Mouse (Mus musculus): ENCODE measurements around the gene Trim71.

Trim71 gene

DNA sequence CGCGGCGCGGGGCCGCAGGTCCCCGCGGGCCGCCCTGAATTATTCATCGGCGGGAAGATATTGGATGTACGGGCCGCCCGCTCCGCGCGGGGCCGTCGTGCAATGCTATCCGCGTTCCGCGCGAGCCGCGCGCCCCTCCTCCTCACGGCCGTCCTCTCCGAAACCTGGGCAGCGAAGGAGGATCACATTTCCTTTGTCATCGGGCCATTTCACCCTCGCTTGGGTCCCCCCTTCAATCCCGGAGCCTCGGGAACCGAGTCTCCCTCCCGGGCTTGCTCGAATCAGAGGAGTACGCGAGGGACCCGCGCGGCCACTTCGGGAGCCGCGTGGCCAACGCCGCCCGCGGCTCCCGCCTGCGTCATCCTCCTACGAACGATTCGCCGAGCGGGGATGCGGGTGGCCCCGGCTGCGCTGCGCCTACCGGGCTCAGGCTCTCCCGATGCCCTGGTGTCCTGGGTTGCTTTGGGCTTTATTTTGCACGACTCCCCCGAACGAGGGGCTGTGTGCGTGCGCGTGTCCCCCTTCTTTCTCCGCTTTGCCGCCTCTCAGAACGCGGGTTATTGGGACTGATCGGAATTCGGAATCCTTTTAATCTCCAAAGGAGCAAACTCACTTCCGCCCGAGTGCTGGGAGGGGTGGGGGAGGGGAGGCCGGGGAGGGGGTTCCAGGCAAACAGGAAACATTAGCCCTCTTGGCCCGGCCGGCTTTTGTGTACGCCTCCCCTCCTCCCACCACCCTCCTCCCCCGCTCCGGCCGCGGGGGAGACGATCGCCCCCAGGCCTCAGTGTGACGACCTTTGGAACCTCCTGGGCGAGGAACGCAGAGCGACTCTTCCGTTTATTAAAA is at the start of gene Trim71:
Trim71 (minus strand) TSS at position 609 of the 846 bp plus-strand sequence.
- DNase-seq (ENCODE audit: low spot score in 2 of 2) = no peak

DNA sequence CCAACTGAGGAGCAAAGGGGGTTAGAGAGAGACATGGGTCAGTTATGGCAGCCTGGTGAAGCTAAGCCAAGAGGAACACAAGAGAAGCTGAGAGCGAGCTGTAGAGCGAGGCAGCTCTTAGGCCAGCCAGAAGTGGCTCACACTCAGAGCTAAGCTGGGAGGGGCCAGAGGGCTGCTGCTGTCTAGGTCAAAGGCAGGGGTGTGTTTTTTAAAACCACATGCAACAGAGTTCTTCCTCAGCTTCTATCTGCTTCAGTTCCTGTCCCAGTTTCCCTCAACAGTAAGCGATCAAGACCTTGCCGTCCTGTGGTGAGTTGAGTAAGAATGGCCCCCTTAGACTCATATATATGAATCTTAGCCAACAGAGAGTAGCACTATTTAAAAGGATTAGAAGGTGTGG is 48.9 kb upstream of the Trim71 start:
- DNase-seq (ENCODE audit: low spot score in 2 of 2) = no peak

DNA sequence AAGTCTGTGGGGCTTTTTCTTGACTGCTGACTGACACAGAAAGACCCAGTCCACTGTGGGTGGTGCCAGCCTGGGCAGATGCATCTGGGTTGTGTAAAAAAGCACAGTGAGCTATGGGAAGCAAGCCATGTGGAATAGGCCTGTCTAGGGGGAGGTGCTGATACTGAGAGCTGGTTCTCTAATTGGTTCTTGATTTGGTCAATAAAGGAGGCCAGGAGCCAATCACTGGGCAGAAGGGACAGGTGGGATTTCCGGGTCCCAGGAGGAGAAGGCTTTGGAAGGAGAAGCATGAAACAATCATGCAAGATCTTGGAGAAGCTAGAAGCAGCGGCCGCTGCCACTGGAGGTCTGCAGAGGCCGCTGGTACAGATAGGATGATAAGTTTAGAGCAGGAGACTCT is 48.4 kb upstream of the Trim71 start:
- no peak for DNase-seq (ENCODE audit: low spot score in 2 of 2)

DNA sequence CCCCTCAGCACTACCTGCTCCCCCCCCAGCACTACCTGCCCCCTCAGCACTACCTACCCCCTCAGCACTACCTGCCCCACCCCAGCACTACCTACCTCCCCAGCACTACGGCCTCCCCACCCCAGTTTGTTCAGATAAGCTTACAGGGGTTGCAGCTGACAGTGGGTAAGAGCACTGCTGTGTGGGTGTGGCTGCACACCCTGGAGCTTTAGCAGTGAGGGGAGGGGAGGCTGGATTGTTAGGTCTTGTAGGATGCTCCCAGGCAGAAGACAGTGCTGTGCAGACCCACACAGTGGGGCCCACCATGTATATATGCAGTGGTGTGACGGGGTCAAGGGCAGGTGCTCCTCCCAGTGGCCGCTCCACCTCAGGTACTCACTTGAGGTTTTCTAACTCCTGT is 46.1 kb upstream of the Trim71 start:
- DNase-seq (ENCODE audit: low spot score in 2 of 2) = no peak

DNA sequence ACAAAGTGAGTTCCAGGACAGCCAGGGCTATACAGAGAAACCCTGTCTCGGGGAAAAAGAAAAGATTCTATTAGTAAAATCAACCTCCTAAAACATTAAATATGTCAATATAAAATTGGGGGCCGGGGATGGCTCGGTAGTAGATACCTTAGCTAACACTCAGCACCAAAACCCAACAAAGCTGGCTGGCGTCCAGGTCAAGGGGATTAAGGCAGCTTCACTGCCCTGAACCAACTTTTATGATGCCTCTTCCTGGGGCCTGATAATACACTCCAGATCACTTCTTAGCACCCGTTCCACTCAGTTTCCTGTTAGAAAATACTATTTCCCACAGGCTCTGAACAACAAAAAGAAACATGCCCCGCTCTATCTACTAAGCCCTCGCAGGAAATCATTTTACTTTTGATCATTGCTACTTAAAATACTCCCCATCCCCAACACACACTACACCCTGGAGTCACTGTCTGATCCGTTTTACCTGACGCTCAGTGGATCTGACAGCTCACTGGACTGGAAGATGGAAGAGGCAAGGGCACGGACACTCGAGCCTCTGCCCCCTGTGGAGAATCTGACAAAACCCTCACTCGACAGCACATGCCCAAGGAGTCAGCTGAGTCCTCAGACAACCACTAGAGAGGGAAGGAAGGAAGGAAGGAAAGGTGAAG is 39.8 kb upstream of the Trim71 start:
- no peak for DNase-seq (ENCODE audit: low spot score in 2 of 2)

DNA sequence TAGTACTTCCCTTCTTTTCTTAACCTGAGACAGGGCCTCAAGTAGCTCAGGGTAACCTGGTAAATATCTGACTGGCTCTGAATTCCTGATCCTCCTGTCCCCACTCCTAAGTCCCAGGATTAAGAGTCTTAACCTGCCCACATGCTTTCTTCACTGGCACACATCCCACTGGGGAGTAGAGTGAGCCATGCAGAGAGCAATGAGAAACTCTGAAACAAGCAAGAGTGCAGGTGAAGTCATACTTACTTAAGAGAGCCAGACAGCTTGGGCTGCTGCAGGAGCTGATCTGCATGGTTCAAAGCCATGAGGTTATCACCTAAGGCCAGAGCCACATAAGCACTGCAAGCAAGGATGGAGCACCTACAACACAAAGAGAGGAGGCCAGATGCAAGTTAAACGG is 36.9 kb upstream of the Trim71 start:
- no peak for DNase-seq (ENCODE audit: low spot score in 2 of 2)

DNA sequence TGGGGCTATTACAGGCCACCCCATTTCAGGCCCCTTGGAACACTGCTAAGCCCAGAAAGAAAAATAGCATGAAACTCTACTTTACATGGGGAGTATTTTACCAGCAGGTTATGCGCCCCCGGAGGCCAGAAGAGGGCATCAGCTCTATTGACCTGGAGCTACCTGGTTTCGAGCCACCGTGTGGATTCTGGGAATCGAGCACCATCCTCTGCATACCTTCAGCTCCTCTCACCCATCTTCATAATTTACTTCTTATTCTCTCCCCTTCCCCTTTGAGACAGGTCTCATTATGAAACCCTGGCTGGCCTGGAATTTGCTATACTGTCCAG is 20.8 kb upstream of the Trim71 start:
- DNase-seq (ENCODE audit: low spot score in 2 of 2) = peak in 1 of 2 experiments; percentile 33

DNA sequence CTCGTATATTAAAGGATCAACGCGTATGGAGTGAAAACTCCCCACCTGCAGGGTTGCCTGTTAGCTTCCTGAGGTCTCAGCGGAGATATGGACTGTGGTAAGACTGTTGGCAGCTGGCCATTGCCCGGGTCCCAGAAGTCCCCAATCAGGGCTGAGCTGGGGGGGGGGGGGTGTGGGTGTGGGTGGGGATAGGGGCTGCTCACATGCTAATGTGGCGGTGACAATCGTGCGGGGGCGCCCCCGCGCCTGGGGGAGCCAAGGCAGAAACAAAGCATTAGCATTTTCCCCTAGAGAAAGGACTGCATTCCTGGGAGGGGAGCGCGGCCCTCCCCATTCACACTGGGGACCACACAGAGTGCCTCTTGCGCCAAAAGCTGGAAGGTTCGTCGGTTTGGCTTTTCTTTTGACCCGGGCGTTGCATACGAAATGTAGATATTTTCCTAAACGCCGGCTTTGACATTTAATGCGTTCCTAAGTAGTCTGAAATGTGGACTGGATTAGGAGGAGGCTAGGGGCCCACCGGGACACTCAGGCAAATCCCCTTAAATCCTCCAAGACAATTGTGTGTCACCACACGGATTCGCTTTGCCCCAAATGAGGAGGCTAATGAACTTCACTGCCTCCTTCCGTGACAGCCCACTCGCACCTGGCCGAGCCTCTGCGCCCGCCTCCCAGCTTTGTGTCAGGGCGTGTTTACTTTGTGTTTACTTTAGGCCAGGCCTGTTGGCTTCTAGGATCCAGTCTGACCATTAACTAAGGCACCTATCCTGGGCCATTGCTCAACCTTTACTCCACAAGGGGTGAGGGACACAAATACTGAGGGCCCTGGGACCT is 20.2 kb upstream of the Trim71 start:
- DNase-seq (ENCODE audit: low spot score in 2 of 2) = peak in 1 of 2 experiments; percentile 15

DNA sequence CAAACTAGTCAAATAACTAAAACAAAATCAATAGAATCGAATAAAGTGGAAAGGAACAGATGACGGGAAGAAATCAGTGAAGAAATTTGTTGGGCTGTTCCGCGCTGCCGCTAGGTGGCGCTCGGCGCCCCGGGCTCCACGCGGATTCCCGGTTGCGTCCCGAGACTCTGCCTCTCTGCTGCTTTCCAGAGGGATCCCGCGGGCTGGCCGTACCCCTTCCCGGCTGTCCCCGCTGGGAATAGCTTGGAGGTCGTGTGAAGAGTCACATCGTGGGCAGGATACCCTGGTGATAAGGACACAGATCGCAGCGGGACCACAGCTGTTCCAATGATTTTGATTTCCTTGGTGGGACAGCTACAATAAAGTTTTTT is 19.6 kb upstream of the Trim71 start:
- peak; percentile 26 to 61 for DNase-seq (ENCODE audit: low spot score in 2 of 2)

DNA sequence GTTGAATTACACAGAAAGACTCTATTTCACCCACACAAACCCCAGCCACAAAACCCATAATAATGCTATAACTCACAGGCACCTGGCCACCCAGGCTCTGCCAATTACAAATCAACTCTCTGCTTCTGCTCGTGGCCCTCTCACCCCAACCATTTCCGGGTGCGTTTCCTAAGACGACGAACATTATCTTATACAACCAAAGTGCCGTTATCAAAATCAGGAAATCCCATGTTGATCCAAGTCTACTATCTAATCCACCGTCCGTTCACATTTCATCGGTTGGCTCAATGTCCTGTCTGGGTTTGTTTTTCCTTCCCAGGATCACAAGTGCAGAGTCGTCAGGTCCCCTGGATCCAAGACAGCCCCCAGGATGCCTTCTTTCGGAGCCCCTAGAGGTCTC is 14.5 kb upstream of the Trim71 start:
- no peak for DNase-seq (ENCODE audit: low spot score in 2 of 2)

DNA sequence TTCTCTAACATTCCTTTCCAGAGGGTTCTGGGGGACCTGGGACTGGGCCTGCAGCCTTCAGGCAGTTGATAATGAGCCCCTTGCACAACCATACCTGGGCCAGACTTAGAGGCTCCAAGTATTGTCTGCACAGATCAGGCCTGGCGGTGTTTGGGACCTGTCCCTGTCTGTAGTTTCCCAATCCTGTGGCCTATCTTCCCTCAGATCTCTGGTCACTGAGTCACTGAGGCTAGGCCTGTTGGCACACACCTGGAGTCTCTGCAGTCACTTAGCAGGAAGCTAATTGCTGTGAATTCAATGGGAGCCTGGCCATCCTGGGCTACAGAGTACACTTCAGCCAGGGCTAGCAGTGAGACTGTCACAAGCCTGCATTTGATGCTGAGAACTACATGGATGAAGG is 11.8 kb upstream of the Trim71 start:
- DNase-seq (ENCODE audit: low spot score in 2 of 2) = no peak

DNA sequence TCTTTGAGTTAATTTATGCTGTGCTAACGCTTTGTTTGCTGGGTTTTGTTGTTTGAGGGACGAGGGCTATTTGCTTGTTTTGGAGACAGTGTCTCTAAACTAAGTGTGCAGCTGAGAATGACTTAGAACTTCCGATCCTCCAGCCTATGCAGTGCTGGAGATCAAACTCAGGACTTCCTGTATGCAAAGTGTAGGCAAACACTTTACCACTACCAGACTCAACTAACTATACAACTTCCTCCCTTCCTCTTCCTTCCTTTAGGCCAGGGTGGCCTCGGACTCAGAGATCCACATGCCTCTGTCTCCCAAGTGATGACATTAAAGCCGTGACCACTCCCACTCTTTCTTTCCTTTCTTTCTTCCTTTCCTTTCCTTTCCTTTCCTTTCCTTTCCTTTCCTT is 9.4 kb upstream of the Trim71 start:
- DNase-seq (ENCODE audit: low spot score in 2 of 2) = no peak

DNA sequence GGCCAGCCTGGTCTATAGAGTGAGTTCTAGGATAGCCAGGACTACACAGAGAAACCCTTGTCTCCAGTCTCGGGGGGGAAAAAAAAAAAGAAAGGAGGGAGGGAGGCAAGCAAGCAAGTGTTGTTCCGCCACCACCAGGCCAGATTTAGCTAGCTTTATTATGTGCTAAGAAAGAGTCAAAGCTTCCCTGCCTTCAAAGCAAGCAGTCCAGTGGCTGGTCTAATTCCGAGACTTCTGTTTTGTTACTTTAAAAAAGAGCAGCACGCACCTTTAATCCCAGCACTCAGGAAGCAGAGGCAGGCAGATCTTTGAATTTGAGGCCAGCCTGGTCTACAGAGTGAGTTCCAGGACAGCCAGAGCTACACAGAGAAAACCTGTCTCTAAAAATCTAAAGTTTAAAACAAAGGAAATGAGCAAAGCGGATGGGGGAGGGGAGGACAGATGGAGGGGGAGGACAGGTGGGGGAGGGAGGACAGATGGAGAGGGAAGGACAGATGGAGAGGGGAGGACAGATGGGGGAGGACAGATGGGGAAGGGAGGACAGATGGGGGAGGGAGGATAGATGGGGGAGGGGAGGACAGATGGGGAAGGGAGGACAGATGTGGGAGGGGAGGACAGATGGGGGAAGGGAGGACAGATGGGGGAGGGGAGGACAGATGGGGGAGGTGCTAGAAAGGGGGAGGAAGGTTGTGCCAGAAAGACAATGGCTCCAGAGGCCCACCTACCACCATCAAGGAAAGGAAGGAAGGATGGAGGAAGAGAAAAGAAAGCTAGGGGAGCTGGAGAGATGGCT is 4.7 kb upstream of the Trim71 start:
- no peak for DNase-seq (ENCODE audit: low spot score in 2 of 2)

DNA sequence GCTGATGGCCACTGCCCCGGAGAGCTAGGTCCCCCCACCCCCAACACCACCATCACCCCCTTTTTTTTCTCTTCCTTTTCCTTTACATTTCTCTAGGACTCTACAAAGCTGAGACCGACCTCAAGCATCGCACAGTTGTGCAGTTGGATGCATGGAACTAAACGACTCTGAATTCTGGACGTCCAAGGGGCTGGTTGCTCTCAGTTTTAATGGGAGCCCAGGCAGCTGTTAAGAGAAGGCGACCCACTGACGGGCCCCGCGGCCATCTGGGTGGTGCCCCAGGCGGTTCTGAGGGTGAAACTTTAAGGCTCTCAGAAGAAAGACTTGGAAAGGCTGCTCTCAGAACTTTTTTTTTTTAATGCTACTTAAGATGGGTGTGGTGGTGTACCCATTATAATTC is 498 bp upstream of the Trim71 start:
- DNase-seq (ENCODE audit: low spot score in 2 of 2) = no peak

DNA sequence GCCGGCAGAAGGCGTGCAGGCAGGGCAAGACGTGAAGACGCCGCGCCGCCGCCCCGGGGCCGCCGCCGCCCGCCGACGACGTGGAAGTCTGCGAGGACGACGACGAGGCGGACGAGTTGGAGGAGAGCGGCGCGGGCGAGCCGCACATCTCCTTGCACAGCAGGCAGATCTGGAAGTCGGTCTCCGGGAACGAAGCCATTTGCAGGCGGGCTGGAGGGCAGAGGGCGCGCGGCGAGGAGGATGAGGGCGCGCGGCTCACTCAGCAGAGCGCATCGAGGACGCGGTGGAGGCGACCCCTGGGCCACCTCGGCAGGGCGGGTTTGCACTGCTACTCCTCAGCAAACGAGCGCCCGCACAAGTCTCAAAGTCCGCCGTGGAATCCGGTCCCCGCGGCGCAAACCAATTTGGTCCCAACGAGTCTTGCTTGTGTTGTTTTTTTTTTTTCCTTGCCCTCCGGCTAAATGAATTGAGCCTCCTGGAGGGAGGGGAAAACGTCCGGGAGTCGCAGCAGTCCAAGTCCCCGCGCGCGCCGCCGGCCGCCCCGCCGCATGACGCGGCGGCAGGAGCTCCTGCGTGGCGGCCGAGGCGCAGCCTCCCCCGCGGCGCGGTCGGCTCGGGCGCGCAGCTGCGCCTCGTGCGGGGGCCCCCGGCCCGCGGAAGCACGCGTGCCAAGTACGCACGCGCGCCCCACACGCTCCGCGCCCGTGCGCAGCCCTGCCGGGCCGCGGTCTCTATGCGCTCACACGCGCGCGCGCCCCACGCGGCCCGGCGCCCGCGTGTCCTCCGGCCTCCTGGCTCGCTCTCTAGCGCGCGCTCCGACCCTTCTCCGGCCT is 1.0 kb downstream of the Trim71 start:
- no peak for DNase-seq (ENCODE audit: low spot score in 2 of 2)

DNA sequence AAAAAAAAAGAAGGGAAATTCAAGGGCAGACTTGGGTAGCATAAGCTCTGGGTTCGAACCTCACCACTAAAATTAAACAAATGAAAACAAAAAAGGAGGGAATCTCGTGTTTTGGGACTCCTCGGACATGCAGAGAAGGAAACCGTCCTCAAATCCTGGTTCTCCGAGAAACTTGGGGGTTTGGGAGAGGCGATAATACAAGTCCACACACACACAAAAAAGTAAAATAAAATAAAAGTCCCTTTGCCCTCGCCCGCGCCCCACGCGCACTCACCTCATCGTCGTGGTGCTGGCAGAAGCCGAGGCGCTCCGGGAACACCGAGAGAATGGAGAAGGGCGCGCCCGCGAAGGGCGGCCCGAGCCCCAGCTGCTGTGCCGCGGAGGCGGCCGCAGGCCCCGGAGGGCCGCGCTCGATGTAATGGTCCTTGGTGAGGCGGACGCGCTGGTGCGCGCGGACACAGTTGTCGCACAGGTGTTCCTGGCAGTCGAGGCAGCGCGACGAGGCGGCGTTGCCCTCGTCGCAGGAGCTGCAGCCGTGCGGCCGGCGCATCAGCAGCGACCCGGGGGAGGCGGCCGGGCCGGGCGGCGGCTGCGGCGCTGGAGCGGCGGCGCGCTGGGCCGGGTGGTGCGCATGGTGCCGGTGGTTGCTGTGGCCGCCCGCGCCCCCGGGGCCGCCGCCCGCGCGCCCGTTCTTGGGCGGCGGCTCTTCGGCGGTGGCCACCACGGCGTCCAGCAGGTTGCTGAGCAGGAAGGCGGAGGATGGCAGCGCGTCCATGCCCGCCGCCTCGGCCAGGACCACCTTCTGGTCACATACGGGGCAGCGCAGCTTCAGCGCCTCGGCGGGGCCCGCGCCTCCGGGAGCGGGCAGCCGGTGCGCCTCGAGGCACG is 1.9 kb downstream of the Trim71 start:
- DNase-seq (ENCODE audit: low spot score in 2 of 2) = no peak

DNA sequence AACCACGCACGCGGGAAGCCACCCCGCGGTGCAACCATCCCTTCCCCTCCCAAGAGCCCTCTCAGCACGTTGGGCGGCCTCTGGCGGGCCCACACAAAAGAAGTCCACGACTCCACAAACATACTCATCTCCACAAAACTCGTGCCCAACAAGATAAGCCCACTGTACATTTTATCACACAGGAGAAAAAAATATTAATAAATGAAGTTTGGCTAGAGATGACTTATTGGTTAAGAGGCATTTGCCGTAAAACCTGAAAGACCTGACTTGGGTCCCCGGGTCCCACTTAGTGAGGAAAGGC is 2.5 kb downstream of the Trim71 start:
- DNase-seq (ENCODE audit: low spot score in 2 of 2) = no peak

DNA sequence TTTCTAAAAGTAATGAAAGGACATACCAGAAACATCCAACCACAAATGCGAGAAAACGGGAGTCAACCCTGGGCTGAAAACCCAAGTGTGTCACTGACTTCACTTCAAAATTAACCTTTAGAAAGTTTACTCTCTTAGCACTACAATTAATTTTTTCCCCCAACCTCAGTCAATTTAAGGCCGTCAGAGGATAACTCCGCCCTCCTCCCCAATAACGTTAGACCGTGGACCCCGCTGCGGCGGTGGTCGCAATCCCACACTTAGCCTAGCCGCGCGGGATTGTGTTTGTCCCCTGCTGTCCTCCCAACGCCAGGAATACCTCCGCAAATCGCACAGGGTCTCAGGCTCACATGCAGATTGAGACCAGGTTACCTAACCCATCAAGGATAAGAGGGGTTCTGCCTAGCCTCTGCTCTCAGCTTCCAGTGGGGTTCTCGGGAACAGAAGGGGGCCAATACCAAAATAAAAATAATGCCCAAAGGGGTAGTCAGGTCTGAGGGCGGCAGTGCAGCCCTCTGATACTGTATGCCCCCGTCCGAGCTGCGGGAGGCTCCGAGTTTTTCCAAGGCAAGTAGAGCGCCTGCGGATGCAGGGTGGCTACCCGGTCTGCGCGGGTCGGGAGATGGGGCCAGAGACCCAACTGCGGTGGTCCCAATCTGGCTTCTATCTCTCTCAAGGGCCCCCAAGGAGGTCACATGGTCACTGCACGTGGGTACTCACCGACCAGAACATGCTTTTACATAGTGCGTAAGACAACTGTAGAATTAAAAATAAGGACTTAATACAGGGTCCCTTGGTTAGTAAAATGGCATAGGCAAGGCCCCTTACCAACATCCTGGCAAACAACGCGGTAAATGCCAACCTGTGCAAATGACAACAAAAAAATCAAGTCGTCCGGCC is 3.1 kb downstream of the Trim71 start:
- DNase-seq (ENCODE audit: low spot score in 2 of 2) = no peak

DNA sequence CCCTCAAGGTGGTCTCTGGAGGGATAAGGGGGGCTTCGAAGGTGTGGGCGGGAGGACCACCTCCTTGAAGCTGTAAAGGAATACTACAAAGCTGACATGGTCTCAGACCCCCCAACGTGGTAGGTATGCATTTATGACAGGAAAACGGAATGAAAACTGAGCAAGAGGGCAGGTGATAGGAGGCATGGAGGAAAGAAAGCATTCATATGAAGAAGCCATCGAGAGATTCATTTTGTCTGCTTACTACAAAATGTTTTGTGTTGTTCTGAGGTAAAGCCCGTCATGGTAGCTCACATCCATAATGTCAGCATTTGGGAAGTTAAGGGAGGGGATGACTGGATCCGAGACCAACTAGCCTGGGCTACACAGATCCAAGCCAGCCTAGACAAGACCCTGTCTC is 4.0 kb downstream of the Trim71 start:
- DNase-seq (ENCODE audit: low spot score in 2 of 2) = no peak
